Mouse (Mus musculus) cerebellum, adult 18-20 months (tissue): ENCODE data around the gene Utp3.

ENCODE experiments used
- DNase-seq, 2 experiments: peaks; one replicate each; pipeline ENCODE4 v3.0.0; 2021

Utp3 gene

DNA sequence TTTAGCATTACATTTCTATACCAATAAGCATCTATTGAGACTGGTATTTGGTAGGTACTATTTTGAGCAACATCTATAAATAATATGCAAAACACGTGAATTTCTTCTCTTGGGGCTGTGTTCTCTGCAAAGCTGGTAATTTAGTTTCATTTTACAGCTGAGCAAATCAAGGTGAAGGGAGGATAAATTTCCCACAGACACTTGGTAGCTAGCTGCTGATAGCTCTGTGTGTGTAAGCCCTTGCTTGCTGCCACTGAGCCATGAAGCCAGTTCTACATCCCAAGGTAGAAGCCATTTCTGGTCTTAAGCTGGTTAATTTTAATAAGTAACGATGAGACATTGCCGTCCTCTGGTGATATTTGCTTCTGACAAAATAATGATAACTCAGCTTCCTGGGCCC lies 20.6 kb downstream of the Utp3 start:
- DNase-seq, result no peak

DNA sequence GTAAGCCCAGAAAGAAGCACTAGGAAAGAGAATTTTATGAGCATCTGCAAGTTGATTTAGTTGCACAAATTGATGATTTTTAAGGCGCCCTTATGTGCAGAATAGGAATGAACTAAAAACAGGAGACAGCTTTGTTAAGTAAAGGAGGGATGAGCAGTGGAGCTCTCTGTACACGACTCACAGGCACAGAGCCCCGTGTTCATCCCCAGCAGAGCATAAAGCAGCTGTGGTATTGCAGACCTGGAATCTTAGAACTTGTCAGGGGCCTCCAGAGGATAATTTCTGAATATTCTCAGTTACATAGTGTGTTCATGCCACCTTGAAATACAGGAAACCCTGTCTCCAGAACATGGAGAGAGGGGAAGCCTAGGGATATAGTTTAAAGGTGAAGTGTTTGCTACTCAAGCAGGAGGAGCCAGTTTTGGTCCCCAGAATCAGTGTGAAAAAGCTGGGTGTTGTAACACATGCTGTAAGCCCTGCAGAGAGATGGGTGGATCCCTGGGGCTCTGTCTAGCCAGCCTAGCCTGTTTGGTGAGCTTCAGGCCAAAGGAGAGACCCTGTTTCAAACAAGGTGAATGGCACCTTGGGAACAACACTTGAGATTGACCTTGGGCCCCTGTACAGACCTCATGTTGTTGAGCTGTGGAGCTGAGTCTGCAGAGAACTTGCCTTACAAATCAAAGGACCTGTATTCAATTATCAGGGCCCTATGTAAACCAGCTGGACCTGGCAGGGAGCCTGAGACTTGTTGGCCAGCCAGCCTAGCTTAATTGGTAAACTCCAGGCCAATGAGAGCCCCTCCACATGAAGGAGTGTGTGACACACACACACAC lies 21.5 kb downstream of the Utp3 start:
- DNase-seq, result no peak

DNA sequence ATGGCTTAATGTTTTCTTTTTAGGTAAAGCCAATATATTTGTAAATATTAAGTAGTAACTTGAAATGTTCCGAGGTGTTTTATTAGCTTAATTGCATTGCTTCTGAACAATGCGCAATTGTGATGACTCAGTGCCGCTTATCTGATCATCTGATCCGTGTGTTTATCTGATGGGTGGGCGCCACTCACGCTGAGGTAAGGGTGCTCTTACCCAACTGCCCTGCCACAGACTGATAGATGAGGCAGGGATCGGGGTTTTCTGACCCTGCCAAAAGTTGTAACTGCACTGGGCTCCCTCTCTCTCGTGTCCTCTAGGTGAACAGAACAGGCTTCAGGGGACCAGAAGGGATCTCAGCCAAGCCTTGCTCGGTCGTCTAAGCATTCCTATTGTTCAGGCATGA lies 26.4 kb downstream of the Utp3 start:
- no peak for DNase-seq

DNA sequence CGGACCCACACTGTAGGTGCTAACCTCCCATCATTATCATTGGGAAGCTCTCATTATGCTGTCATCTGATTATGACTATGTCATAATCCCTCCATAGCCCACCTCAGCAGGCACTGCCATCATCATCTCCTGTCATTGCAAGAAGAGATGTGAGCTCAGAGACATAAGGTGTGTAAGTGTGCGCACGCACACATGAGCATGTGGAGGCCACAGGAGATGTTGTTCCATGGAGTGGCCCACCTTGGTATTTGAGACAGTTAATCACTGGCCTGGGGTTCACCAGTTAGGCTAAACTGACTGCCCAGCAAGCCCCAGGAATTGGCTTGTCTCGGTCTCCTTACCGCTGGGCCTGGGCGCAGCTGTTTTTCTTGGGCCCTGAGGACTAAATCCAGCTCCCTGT lies 27.1 kb downstream of the Utp3 start:
- DNase-seq, result no peak

DNA sequence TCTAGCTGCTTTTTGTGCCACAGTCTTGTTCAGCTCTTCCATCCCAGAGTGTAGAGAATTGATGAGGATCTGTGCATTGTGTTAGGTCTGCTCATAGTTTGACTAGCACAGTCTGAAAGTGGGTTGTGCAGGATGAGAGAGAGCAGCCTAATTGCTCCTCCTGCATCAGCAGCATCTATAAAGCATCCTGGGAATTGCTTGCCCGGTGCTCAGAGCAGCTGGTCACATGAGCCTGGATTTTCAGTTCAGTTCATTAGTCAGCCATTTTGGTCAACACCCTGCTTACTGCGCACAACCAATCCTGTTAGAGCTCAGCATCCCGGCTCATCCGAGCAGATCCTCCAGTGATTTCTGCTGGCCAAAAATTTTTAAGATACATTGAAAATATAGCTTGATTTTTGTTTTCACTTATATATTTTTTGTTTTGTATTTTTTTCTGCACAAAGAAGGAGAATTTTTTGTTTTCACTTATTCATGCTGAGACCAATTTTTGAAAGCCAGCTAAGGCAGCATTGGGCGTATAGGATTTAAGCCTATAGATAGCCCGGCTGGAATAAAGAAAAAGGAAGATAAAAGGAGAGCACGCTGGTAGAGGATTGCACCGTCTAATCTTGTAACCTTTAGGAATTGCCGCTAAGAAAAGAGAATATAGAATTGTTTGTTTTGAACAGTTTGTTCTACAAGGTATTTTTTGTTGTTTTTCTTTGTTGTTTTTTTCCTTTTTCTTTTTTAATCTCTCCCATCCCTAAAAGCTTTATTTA lies 29.2 kb downstream of the Utp3 start:
- DNase-seq, result peak; percentile 84 to 91

DNA sequence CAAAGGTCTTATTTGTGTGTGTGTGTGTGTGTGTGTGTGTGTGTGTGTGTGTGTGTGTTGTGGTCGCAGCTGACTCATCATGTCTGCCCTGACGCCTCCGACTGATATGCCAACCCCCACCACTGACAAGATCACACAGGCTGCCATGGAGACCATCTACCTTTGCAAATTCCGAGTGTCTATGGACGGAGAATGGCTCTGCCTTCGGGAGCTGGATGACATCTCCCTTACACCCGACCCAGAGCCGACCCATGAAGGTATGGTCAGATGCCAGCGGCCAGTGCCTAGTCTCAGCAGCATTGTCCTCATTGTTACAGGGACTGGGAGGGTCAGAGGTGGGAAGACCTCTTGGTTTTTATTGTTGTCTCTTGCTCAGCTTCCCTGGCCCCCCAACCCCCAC lies 29.8 kb downstream of the Utp3 start:
- peak; percentile 56 to 65 for DNase-seq

DNA sequence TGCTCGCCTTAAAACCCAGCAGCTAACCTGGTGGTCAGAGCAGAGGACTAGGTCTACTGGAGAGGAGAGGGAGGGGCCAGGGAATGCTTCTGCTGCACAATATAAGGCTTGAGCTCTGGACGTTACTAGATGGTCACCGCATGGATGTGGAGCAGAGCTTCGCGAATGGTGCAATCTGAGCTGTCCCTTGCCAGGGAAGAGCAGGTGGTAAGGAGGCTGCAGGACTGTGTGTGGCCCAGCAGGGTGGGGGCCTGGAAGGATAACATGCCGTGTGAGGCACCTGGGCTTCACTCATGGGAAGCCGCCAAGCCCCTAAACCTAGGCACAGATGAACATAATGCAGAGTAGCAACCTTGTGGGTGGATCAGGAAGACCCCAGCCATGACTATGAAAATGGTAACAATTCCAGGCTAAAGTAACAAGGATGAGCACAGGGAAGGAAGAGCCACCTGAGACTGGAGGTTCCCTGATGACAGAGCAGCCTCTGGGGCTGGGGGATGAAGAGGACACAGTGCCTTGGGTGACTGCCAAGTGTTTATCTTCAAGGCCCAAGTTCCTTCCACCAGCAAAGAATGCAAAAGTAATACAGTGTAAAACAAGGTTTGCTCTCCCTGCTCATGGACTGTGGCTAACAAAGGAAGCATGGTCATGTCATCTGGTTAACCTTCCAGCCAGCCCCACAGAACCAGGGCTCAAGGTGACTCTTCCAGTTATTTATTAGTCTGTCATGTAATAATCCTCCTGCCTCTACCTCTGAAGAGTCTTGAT lies 32.3 kb downstream of the Utp3 start:
- peak; percentile 81 to 86 for DNase-seq

DNA sequence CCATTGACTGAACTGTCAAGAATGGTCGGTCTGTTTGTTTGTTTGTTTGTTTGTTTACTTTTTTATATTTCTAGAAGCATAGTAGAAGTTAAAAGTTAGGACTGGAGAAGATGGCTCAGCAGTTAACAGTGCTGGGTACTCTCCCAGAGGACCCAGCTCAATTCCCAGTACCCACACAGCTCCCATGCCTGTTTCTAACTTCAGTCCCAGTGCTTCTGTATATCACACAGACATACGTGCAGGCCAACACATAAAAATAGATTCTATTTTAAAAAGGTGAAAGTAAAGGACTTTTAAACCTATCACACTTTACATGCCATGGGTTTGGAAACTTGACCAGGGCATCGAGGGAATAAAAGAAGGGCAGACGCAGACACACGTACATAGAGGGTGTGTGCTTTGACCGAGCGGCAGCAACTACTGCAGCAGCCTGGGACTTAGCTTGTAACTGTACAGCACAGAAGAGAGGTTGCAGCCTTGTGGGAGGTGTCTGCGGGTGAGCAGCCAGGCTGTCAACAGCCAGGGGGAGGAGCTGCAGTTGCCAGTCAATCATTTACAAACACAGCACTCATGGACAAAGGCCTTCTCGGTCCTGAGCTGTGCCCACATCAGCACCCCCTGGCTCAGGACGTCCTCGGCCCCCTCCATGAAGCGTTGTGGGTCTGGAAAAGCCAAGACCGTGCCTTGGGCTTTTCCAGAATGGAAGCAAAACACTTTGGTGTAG lies 33.1 kb downstream of the Utp3 start:
- peak; percentile 33 to 50 for DNase-seq

DNA sequence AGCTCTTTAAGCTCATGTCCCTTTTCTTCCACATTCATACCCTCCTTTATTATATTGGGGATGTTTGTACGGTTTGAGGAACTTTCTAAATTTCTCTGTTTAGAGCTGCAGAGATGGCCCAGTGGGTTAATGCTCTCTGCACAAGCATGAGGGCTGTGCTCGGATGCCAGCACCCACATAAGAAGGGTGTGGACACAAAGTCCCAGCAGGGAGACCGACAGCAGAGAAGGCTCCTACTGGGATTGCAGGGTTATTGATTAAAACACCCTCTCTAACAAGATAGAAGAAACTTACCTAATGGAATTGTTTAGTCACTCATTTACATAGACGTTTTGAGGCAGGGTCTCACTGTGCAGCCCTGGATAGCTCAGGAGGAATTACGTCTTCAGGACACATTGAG lies 34.2 kb downstream of the Utp3 start:
- DNase-seq, result no peak

DNA sequence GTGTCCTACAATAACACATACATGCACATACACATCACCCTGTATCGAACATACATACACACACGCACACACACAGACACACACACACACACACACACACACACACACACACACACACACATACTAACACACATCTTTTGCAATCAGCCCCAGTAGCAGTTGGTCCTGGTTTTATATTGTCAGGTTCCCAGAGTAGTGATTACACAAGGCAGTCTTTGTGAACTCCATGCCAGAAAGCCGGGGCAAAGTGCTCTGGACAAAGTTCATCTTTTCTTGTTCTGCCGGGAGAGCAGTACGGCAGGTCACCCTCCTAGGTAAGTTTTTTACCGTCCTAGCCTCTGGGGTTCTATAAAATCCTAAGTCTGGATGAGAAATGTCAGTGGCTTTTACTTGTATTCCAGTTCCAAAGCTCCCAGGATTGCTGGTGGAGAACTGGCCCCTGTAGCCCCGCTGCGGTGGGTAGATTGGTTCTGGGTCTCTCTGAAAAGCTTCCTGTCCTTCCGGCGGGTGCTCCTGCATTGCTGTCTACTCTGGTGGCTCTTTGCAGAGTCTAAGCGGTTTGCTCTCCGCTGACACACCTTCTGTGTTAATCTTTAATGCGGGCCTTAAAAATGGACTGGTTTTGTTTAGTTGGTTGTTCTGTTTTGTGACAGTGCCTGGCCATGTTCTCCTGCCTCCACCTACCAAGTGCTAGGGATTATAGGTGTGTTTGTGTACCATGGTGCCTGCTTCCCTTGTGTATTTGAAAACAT lies 39.3 kb downstream of the Utp3 start:
- no peak for DNase-seq

DNA sequence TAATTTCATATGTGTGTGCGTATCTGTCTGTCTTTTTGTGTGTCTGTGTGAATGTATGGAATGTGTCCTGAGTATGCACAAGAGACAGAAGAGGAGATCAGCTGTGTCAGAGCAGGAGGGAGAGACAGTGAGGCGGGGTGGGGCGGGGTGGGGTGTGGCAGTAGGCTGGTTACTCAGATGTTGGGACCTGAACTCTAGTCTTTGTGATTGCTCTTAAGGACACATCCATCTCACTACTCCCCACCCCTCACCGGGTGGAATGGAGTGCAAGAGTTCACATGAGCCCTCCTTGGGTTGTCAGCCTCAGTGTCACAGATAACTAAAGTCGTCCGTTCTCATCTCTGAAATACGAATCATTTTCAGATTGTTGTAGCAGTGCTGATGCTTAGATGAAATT lies 39.9 kb downstream of the Utp3 start:
- DNase-seq, result no peak

DNA sequence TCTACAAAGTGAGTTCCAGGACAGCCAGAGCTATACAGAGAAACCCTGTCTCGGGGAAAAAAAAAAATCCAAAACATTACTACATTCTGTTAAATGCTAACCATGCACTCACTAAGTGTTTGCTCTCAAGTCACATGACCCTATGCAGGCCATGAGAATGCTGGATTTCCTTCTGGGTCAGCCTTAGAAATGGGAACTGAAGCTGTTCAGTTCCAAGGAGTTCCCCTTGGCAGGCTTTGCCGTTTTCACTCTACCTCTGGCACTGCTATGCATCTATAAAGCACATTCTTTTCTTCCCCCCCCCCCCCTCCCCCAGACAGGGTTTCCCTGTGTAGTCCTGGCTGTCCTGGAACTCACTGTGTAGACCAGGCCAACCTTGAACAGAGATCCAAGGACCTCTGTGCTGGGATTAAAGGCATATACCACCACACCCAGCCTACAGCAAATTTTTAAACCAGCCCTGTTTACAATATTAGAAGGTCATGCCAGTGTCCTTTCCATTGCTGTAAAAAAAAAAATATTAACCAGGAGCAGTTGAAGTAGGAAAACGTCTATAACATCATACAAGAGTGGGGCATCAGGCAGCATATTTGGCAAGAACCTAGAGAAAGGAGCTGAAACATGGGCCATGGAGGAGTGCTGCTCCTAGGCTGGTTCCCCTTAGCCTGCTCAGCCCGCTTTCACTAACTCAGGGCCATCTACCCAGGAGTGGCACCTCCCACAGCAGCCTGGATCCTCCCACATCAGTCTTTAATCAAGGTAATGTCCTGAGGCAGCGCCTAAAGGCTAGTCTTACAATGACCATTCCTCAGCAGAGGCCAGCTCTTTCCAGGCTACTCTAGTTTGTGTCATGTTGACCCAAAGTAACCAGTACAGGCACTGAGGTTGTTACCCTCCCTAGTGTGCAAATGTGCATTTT lies 41.5 kb downstream of the Utp3 start:
- DNase-seq, result no peak

DNA sequence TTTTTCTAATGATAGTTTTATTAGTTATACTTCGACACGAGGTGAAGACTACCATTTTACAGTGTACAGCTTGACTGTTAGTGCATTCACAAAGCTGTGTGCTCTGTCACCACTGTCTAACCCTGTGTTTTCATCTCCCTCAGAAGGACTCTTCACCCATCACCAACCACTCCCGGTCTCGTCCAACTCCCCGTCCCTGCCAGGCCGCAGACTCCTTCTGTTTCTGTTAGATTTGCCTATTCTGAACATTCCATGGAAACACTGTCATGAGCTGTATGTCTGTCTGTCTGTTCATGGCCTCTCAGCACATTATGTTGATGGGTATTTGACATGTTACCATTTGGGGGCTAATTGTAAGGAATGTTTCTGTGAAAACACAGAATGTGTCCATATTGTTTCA lies 44.7 kb downstream of the Utp3 start:
- no peak for DNase-seq

DNA sequence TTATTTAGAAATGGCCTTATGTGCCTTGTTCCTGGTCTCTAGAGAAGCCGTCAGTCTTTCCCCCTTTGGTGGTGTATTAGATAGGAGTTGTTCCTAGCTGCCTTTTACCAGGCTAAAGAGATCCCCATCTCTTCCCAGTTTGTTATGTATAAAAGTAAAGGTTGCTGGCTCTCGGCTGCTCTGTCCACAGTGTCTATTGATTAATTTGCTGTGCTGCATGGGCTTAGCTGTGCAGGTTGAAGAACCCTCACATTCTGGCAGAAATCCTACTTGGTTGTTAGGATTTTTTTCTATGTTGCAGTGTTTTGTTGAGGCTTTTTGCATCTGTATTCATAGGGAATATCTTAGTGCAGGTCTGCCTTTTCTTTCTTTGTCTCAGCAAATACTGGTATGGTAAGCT lies 47.8 kb downstream of the Utp3 start:
- DNase-seq, result no peak

DNA sequence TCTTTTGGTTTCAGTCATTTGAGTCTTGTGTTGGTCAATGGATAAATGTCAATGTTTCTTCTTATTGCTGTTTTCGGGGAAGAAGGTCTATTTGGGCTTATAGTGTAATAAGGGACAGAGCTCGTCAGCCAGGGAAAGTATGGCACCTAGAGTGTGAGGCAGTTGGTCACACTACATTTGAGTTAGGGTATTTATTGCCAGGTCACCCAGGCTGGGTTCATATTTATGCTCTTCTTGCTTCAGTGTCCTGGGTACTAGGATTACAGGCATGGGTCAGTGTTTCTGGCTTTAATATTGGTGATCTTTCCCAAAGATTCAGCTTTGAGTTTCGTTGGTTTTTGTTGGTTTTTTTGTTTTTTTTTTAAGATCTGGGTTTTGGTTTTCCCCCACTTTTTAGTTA lies 48.5 kb downstream of the Utp3 start:
- DNase-seq, result no peak

DNA sequence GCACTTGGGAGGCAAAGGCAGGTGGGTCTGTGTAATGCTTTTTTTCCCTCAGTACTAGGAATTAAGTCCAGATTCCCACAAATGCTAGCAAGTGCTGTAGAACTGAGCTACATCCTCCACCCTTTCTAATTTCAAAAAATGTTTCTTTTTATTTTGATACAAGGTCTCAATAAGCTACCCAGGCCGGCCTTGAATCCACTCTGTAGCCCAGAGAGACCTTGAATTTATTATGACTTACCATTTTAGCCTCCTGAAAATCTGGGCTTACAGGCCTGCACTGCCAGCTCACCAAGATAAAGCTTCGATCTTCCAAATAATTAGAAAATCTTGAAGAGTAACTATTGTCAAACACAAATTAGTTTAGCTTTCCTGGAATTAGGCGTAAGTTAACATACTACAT lies 49.8 kb downstream of the Utp3 start:
- no peak for DNase-seq

DNA sequence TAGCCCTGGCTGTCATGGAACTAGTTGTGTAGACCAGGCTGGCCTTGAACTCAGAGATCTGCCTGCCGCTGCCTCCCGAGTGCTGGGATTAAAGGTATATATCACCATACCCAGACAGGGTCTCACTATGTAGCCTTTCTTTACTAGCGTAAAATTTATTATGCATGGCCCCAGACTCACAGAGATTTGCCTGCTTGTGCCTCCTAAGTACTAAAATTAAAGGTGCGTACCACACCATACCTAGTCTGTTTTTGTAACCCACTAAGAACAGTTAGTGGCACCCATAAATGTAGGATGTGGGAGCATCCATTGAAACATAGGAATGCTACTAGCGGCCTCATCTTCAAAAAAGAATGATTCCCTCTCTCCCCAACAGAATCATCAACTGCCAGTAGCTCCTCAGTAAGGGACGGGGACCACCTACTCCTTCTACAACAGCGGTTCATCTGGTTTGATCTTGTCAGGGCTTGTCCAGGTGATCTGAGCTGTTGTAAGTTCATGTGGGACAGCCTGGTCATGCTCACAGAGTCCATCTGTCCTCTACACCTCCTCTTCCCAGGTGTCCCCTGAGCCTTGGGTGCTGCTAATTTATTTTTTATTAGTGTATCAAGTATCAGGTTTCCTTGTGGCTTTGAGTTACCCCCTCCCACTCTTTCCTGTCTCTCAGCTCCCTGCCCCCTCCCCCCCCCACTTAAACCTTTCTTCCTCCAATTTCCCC lies 50.5 kb downstream of the Utp3 start:
- no peak for DNase-seq
